Mouse (Mus musculus): ENCODE measurements around the gene Vmn2r35. TPM values are rescaled to one million over a fixed set of nuclear protein-coding genes. Genes with fewer than 3 reads are reported as not detected.
"Not testable (repeated sequence)": the region's sequence is repeated elsewhere in the genome, so short reads cannot be mapped to it uniquely, and the experiment has no call there.

Vmn2r35 gene
- not detected in 2 replicates for polyA plus RNA-seq (2015; fragmentation: Nextera tagmentation; extraction: Ambion mirVana)

GRCm38 (mm10) chr7:7819767-7820166 lies at the start of gene Vmn2r35:
Gene Vmn2r35 (minus strand): TSS chr7:7819867.
- no CpG with 5 or more reads among the region's 1 CpGs for WGBS (ENCODE audit: insufficient replicate concordance)
- H3K4me1 ChIP-seq (replicated peaks); ATAC-seq (ENCODE audit: low read depth): not testable (repeated sequence)

GRCm38 (mm10) chr7:7794196-7794595 lies 25.5 kb downstream of the Vmn2r35 start:
- H3K4me3 ChIP-seq (replicated peaks); H3K27me3 ChIP-seq; H3K27ac ChIP-seq; DNase-seq; H3K9ac ChIP-seq; H3K4me1 ChIP-seq (replicated peaks); ATAC-seq (ENCODE audit: low read depth); H3K36me3 ChIP-seq; H3K9me3 ChIP-seq (replicated peaks); H3K4me2 ChIP-seq: not testable (repeated sequence)
- 77% methylated on average over 5 of the region's 25 CpGs for WGBS (ENCODE audit: insufficient replicate concordance)

More at GRCm38 (mm10) chr7:7819767-7820166, at the start of gene Vmn2r35:
- H3K9ac ChIP-seq; H3K27me3 ChIP-seq; H3K36me3 ChIP-seq; H3K4me3 ChIP-seq (replicated peaks); H3K27ac ChIP-seq; H3K9me3 ChIP-seq (replicated peaks); H3K4me2 ChIP-seq; DNase-seq: not testable (repeated sequence)

Other genes with a start within 250 kb of the Vmn2r35 start
- gene Vmn2r34, start 130.4 kb downstream of the Vmn2r35 start, polyA plus RNA-seq (2015; fragmentation: Nextera tagmentation; extraction: Ambion mirVana) = not detected in 2 replicates
- gene Vmn2r36, start 82.6 kb upstream of the Vmn2r35 start, polyA plus RNA-seq (2015; fragmentation: Nextera tagmentation; extraction: Ambion mirVana) = not detected in 2 replicates

Measured in liver, embryonic 13.5 days (tissue).